Mouse (Mus musculus): ENCODE measurements around the gene Abcb9. TPM values are rescaled to one million over a fixed set of nuclear protein-coding genes. Genes with fewer than 3 reads are reported as not detected.

Abcb9 gene
- total RNA-seq, 1 experiment = 0.76 TPM

DNA sequence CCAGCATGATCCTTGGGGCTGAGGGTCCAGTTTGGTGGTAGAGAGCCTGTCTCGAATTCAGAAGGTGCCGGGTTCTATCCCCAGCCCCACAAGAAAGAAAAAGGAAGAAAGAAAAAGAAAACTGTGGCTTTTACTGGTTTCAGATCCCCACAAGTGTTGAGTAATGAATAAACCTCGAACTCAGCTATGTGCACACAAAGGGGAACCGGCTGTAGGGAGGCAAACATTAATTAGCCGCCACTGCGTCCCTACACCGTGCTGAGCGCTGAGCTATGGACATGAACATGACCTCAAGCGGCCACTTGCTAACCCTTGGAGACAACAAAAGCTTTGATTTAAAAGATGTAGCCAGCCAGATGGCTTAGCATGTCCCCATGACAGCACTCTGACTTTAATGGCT lies 70.5 kb downstream of the Abcb9 start:
- in situ Hi-C loops (cut with MboI; ENCODE audit: low sequenced_read_pairs in 2 of 2, unreplicated experiment in 2 of 2) = no loop called here
- TF ChIP-seq MAFK (IDR thresholded peaks at IDR 0.05; ENCODE audit: insufficient read depth, low read depth, low read length) (no peak), CHD2 (IDR thresholded peaks at IDR 0.05; ENCODE audit: low read depth, low read length) (no peak), ZNF384 (IDR thresholded peaks at IDR 0.05; ENCODE audit: low read depth, low read length) (no peak), ZC3H11A (IDR thresholded peaks at IDR 0.05; ENCODE audit: borderline replicate concordance, low read depth, low read length) (no peak), HCFC1 (IDR thresholded peaks at IDR 0.05; ENCODE audit: borderline replicate concordance, insufficient read depth, low read length) (no peak)

GRCm38 (mm10) chr5:124024677-124025076 lies 70.9 kb downstream of the Abcb9 start:
- DNase-seq (ENCODE audit: low read depth, low spot score) = no peak
- Histone ChIP-seq H3K4me3 (ENCODE audit: insufficient read depth in 1 of 2, low read depth in 1 of 2, low read length in 2 of 2, poor library complexity in 1 of 2, severe bottlenecking in 1 of 2) (no peak overlapping the region), H3K36me3 (ENCODE audit: control insufficient read depth, insufficient read depth, low read length, poor library complexity, severe bottlenecking) (peaks cover 9% of the 10 kb centered on the region; the same call in 1 of the 2 replicates), H3K9me3 (ENCODE audit: control insufficient read depth, insufficient read depth, low read depth, low read length) (no peaks in the 10 kb centered on the region), H3K4me1 (ENCODE audit: control insufficient read depth in 2 of 2, insufficient read depth in 2 of 2, low read length in 2 of 2, poor library complexity in 1 of 2) (peaks cover 0 to 5% of the 10 kb centered on the region in 2 experiments; a peak in 1 of 4 replicates), H3K27ac (ENCODE audit: insufficient read depth, low read depth, low read length, poor library complexity, severe bottlenecking) (no peak overlapping the region), H3K9ac (ENCODE audit: insufficient read depth, low read depth, low read length, poor library complexity, severe bottlenecking) (no peak overlapping the region)
- in situ Hi-C loops (cut with MboI; ENCODE audit: low sequenced_read_pairs in 2 of 2, unreplicated experiment in 2 of 2) = no loop called here
- TF ChIP-seq ZNF384 (IDR thresholded peaks at IDR 0.05; ENCODE audit: low read depth, low read length) = no peak
- TF ChIP-seq CHD2 (IDR thresholded peaks at IDR 0.05; ENCODE audit: low read depth, low read length) = no peak

More for the DNA sequence above, 70.5 kb downstream of the Abcb9 start:
- Histone ChIP-seq H3K4me3 (ENCODE audit: insufficient read depth in 1 of 2, low read depth in 1 of 2, low read length in 2 of 2, poor library complexity in 1 of 2, severe bottlenecking in 1 of 2) (no peak overlapping the region), H3K4me1 (ENCODE audit: control insufficient read depth in 2 of 2, insufficient read depth in 2 of 2, low read length in 2 of 2, poor library complexity in 1 of 2) (peaks cover 0 to 5% of the 10 kb centered on the region in 2 experiments; a peak in 1 of 4 replicates), H3K36me3 (ENCODE audit: control insufficient read depth, insufficient read depth, low read length, poor library complexity, severe bottlenecking) (peaks cover 9% of the 10 kb centered on the region; the same call in 1 of the 2 replicates), H3K27ac (ENCODE audit: insufficient read depth, low read depth, low read length, poor library complexity, severe bottlenecking) (no peak overlapping the region), H3K9ac (ENCODE audit: insufficient read depth, low read depth, low read length, poor library complexity, severe bottlenecking) (no peak overlapping the region), H3K9me3 (ENCODE audit: control insufficient read depth, insufficient read depth, low read depth, low read length) (no peaks in the 10 kb centered on the region)
- DNase-seq (ENCODE audit: low read depth, low spot score) = no peak

DNA sequence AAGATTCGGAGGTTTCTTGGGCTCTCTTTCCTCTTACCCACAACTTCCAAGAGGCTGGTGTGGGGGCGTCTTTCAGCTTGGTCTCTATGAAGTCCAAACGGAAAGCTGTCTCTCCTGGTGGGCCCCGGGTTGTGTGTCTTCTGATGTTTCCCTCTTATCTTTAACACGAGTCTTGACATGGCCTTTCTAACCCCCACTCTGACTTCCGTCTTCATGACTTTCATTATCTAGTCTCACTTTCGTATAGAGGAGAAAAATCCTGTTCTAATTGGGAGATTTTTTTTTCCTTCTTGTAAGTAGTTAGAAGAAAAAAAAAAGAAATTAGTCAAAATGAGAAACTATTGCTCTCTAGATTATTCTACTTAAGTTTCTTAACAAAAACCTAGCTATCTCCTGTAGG lies 73.2 kb downstream of the Abcb9 start:
- no peak for DNase-seq (ENCODE audit: low read depth, low spot score)
- Histone ChIP-seq H3K36me3 (ENCODE audit: control insufficient read depth, insufficient read depth, low read length, poor library complexity, severe bottlenecking) (peaks cover 6% of the 10 kb centered on the region; the same call in 1 of the 2 replicates), H3K9me3 (ENCODE audit: control insufficient read depth, insufficient read depth, low read depth, low read length) (no peaks in the 10 kb centered on the region), H3K4me3 (ENCODE audit: insufficient read depth in 1 of 2, low read depth in 1 of 2, low read length in 2 of 2, poor library complexity in 1 of 2, severe bottlenecking in 1 of 2) (no peak overlapping the region), H3K9ac (ENCODE audit: insufficient read depth, low read depth, low read length, poor library complexity, severe bottlenecking) (no peak overlapping the region), H3K4me1 (ENCODE audit: control insufficient read depth in 2 of 2, insufficient read depth in 2 of 2, low read length in 2 of 2, poor library complexity in 1 of 2) (peaks cover 0 to 3% of the 10 kb centered on the region in 2 experiments; a peak in 1 of 4 replicates), H3K27ac (ENCODE audit: insufficient read depth, low read depth, low read length, poor library complexity, severe bottlenecking) (no peak overlapping the region)
- TF ChIP-seq HCFC1 (IDR thresholded peaks at IDR 0.05; ENCODE audit: borderline replicate concordance, insufficient read depth, low read length) (no peak), ZNF384 (IDR thresholded peaks at IDR 0.05; ENCODE audit: low read depth, low read length) (no peak), MAFK (IDR thresholded peaks at IDR 0.05; ENCODE audit: insufficient read depth, low read depth, low read length) (no peak), ZC3H11A (IDR thresholded peaks at IDR 0.05; ENCODE audit: borderline replicate concordance, low read depth, low read length) (no peak), CHD2 (IDR thresholded peaks at IDR 0.05; ENCODE audit: low read depth, low read length) (no peak)
- in situ Hi-C loops (cut with MboI; ENCODE audit: low sequenced_read_pairs in 2 of 2, unreplicated experiment in 2 of 2) = no loop called here

GRCm38 (mm10) chr5:124021701-124022100 lies 73.9 kb downstream of the Abcb9 start:
- Histone ChIP-seq H3K27ac (ENCODE audit: insufficient read depth, low read depth, low read length, poor library complexity, severe bottlenecking) (no peak overlapping the region; the same call in 1 of the 2 replicates), H3K9me3 (ENCODE audit: control insufficient read depth, insufficient read depth, low read depth, low read length) (no peaks in the 10 kb centered on the region), H3K4me1 (ENCODE audit: control insufficient read depth in 2 of 2, insufficient read depth in 2 of 2, low read length in 2 of 2, poor library complexity in 1 of 2) (peaks cover 0 to 3% of the 10 kb centered on the region in 2 experiments; a peak in 1 of 4 replicates), H3K9ac (ENCODE audit: insufficient read depth, low read depth, low read length, poor library complexity, severe bottlenecking) (no peak overlapping the region), H3K36me3 (ENCODE audit: control insufficient read depth, insufficient read depth, low read length, poor library complexity, severe bottlenecking) (peaks cover 6% of the 10 kb centered on the region; the same call in 1 of the 2 replicates), H3K4me3 (ENCODE audit: insufficient read depth in 1 of 2, low read depth in 1 of 2, low read length in 2 of 2, poor library complexity in 1 of 2, severe bottlenecking in 1 of 2) (no peak overlapping the region)
- no peak for DNase-seq (ENCODE audit: low read depth, low spot score)
- no peak for TF ChIP-seq ZNF384 (IDR thresholded peaks at IDR 0.05; ENCODE audit: low read depth, low read length)
- TF ChIP-seq ZC3H11A (IDR thresholded peaks at IDR 0.05; ENCODE audit: borderline replicate concordance, low read depth, low read length) = no peak
- TF ChIP-seq HCFC1 (IDR thresholded peaks at IDR 0.05; ENCODE audit: borderline replicate concordance, insufficient read depth, low read length) = no peak
- no peak for TF ChIP-seq CHD2 (IDR thresholded peaks at IDR 0.05; ENCODE audit: low read depth, low read length)
- TF ChIP-seq MAFK (IDR thresholded peaks at IDR 0.05; ENCODE audit: insufficient read depth, low read depth, low read length) = no peak
- in situ Hi-C loops (cut with MboI; ENCODE audit: low sequenced_read_pairs in 2 of 2, unreplicated experiment in 2 of 2) = no loop called here

- peaks cover 0 to 9% of the 10 kb centered on the region in 2 experiments; a peak in 1 of 4 replicates for H3K4me1 ChIP-seq (ENCODE audit: control insufficient read depth in 2 of 2, insufficient read depth in 2 of 2, low read length in 2 of 2, poor library complexity in 1 of 2)
Observed at GRCm38 (mm10) chr5:124021148-124021547, 74.5 kb downstream of the Abcb9 start.

More at GRCm38 (mm10) chr5:124021148-124021547, 74.5 kb downstream of the Abcb9 start:
- Histone ChIP-seq H3K36me3 (ENCODE audit: control insufficient read depth, insufficient read depth, low read length, poor library complexity, severe bottlenecking) (peaks cover 4% of the 10 kb centered on the region; the same call in 1 of the 2 replicates), H3K9ac (ENCODE audit: insufficient read depth, low read depth, low read length, poor library complexity, severe bottlenecking) (no peak overlapping the region), H3K9me3 (ENCODE audit: control insufficient read depth, insufficient read depth, low read depth, low read length) (no peaks in the 10 kb centered on the region), H3K27ac (ENCODE audit: insufficient read depth, low read depth, low read length, poor library complexity, severe bottlenecking) (no peak overlapping the region), H3K4me3 (ENCODE audit: insufficient read depth in 1 of 2, low read depth in 1 of 2, low read length in 2 of 2, poor library complexity in 1 of 2, severe bottlenecking in 1 of 2) (no peak overlapping the region)
- in situ Hi-C loops (cut with MboI; ENCODE audit: low sequenced_read_pairs in 2 of 2, unreplicated experiment in 2 of 2) = no loop called here
- no peak for DNase-seq (ENCODE audit: low read depth, low spot score)
- TF ChIP-seq MAFK (IDR thresholded peaks at IDR 0.05; ENCODE audit: insufficient read depth, low read depth, low read length) (no peak), HCFC1 (IDR thresholded peaks at IDR 0.05; ENCODE audit: borderline replicate concordance, insufficient read depth, low read length) (no peak), ZNF384 (IDR thresholded peaks at IDR 0.05; ENCODE audit: low read depth, low read length) (no peak), CHD2 (IDR thresholded peaks at IDR 0.05; ENCODE audit: low read depth, low read length) (no peak), ZC3H11A (IDR thresholded peaks at IDR 0.05; ENCODE audit: borderline replicate concordance, low read depth, low read length) (no peak)
